Mouse (Mus musculus) liver, adult 2 months (tissue): ENCODE measurements around the gene Ankrd6.

Experiments
- CTCF ChIP-seq: fragments of 200-500 bp; IDR thresholded peaks from 2 replicates; pipeline ENCODE4 v1.5.1; 2011; ENCODE audit warnings: low read depth, low read length, control low read depth
- POLR2A ChIP-seq: fragments of 200-500 bp; IDR thresholded peaks from 2 replicates; pipeline ENCODE4 v1.6.1; 2011; ENCODE audit warnings: low read length, control low read depth; ENCODE audit not compliant: insufficient read depth; ENCODE audit errors: extremely low read depth

GRCm38 (mm10) chr4:32899051-32899450 is 51.6 kb downstream of the Ankrd6 start:
- TF ChIP-seq POLR2A (no peak), CTCF (no peak)
